Mouse (Mus musculus) testis, adult 2 months (tissue): ENCODE measurements around the gene Ncoa1. TPM values are rescaled to one million over a fixed set of nuclear protein-coding genes. Genes with fewer than 3 reads are reported as not detected.

Experiments
- H3K27ac ChIP-seq: fragments of 200-500 bp; 2 replicates; pipeline ENCODE4 v1.5.1; 2012; ENCODE audit warnings: low read depth, low read length; ENCODE audit not compliant: control insufficient read depth, insufficient read depth
- H3K27me3 ChIP-seq: fragments of 200-500 bp; 2 replicates; pipeline ENCODE4 v1.6.1; 2012; ENCODE audit warnings: mild to moderate bottlenecking, low read length, moderate library complexity; ENCODE audit not compliant: control insufficient read depth, insufficient read depth
- H3K36me3 ChIP-seq: fragments of 200-500 bp; 2 replicates; pipeline ENCODE4 v1.6.1; 2012; ENCODE audit warnings: mild to moderate bottlenecking, low read length; ENCODE audit not compliant: control insufficient read depth, insufficient read depth
- H3K4me1 ChIP-seq: fragments of 200-500 bp; 2 replicates; pipeline ENCODE4 v1.6.1; 2012; ENCODE audit warnings: low read length; ENCODE audit not compliant: control insufficient read depth, insufficient read depth
- H3K4me3 ChIP-seq: fragments of 200-500 bp; 2 replicates; pipeline ENCODE4 v1.5.1; 2012; ENCODE audit warnings: low read depth, mild to moderate bottlenecking, low read length, moderate library complexity, mixed read lengths; ENCODE audit not compliant: control insufficient read depth
- CTCF ChIP-seq: fragments of 200-500 bp; IDR thresholded peaks from 2 replicates; pipeline ENCODE4 v1.5.1; 2012; ENCODE audit warnings: low read depth, mild to moderate bottlenecking, inconsistent platforms, low read length, moderate library complexity; ENCODE audit not compliant: control insufficient read depth, insufficient read depth, insufficient replicate concordance
- POLR2A ChIP-seq: fragments of 200-500 bp; IDR thresholded peaks from 2 replicates; pipeline ENCODE4 v1.6.1; 2012; ENCODE audit warnings: low read depth, mild to moderate bottlenecking, inconsistent platforms, low read length, moderate library complexity; ENCODE audit not compliant: control insufficient read depth
- polyA plus RNA-seq: library from polyadenylated mRNA; depleted of rRNA; stranded (reverse); fragments of >200 nt; gene quantifications from 2 replicates; pipeline ENCODE4 v1.2.3, GENCODE M21; 2012

Gene Ncoa1
- polyA plus RNA-seq, 1 experiment, result 15.3 TPM

DNA sequence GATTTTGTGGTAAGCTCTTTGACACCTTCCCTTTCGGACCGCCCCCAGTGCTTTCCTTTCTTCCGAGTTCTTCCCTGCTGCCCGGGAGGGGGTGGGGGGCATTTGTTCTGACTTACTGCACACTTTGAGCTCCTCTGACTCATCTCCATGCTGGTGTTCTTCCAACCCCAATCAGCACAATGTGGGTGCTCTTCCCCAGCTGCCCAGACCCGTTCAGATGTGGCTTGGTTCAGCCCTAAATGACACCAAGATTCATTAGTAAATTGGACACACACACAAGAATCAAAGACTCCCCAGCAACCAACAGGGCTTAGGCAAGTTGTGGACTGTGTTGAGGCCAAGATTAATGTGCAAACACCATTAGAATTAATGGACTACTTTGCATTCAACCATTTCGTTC lies 30.5 kb upstream of the Ncoa1 start:
- Histone ChIP-seq H3K36me3 (no peaks in the 10 kb centered on the region), H3K4me3 (no peak overlapping the region), H3K4me1 (no peaks in the 10 kb centered on the region; the same call in 1 of the 2 replicates), H3K27me3 (no peaks in the 10 kb centered on the region), H3K27ac (no peak overlapping the region)
- TF ChIP-seq POLR2A (no peak), CTCF (no peak)

DNA sequence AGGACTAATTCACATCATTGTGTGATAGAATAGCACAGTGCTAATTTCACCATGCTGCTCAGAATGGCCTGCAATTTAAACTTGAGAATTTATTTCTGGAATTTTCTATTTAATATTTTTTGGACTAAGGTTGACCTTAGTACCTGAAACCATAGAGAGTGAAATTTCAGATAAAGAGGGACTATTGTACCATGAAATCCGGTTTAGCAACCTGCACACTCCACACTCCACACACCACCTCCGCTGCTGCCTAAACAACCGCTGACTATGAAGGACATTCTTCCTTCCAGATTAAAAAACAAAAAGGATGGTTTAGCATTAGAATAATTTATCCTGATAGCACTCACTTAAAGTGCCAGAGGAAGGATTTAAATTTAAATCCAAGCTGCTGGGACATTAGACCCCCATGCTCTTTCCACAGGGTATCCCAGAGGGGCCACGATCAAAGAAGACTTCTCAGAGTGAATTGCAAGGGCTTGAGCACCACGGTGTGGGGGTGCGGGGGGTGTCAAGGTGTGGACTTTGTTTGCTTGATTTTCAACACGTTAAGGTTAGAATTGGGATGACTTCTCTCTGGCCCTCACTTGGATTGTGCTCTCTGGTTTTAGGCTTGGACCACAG lies 29.9 kb upstream of the Ncoa1 start:
- no peak overlapping the region for H3K4me3 ChIP-seq
- H3K36me3 ChIP-seq, result no peaks in the 10 kb centered on the region
- TF ChIP-seq CTCF (no peak), POLR2A (no peak)
- no peak overlapping the region for H3K27ac ChIP-seq
- H3K4me1 ChIP-seq, result no peaks in the 10 kb centered on the region; the same call in 1 of the 2 replicates
- no peaks in the 10 kb centered on the region for H3K27me3 ChIP-seq

DNA sequence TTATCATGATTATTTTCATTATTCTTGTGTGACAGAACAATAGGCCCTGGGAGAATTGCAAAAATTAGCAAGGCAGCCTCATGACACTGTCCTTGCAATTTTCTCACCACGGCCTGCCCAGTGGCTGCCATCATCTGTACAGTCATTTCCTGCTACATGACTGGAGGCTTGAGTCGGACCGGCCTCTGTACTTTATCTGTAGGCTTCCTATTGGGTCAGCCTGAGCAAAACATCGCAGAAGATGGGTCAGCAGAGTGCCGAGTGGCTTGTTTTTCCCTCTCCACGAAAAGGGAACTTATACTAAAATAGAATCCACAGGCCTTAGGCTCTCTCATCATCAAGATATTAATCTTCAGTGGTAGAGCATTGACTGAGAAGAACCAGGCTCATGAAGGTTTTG lies 28.3 kb upstream of the Ncoa1 start:
- TF ChIP-seq CTCF (no peak), POLR2A (no peak)
- Histone ChIP-seq H3K36me3 (no peaks in the 10 kb centered on the region), H3K27me3 (no peaks in the 10 kb centered on the region), H3K4me3 (no peak overlapping the region), H3K4me1 (no peaks in the 10 kb centered on the region; the same call in 1 of the 2 replicates), H3K27ac (no peak overlapping the region)

DNA sequence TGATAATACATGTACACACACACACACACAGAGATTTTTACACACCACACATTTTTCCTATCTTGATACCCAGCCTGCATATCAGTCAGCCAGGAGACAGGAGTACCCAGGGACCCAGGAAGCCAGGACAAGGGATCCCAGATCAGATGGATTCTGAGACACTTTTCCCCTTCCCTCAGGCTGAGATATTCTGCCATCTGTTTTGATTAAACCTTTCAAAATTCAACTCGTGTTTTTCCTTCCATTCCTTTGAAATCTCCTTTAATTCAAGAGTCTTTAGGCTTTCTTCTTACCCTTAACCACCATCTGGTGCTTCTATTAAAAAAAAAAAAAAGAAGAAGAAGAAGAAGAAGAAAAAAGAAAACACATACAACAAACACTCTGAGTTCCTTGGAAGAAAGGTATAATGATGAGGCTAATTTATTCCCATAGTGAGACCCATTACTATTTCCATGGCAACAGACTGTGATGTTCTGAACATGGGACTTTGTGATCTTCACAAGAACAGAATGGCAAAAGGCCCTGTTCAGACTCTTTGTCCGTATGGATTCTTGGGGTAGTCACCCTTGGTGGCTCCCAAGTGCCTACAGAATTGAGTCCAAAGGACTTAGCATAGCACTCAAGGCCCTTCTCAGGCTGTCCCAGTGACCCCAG lies 26.8 kb upstream of the Ncoa1 start:
- Histone ChIP-seq H3K27me3 (no peaks in the 10 kb centered on the region), H3K36me3 (no peaks in the 10 kb centered on the region), H3K4me3 (no peak overlapping the region), H3K27ac (no peak overlapping the region), H3K4me1 (no peaks in the 10 kb centered on the region; the same call in 1 of the 2 replicates)
- TF ChIP-seq POLR2A (no peak), CTCF (no peak)

DNA sequence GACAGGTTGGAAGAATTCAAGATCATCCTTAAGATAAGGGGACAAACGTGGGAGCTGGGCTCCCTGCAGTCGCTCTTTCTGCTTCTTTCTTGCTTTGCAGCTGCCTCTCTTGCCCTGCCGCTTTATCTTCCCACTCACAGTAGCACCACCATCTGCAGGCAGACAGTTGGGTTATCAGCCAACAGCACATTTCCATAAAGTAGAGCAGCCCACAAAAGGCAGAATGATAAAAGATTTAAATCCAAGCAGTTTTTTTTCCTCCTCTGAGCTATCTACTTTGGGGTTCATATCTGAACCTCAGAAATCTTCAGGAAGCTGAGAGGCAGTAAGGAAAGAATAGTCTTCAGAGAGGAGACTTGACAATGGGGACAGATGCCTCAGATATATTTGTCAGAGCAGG lies 24.9 kb upstream of the Ncoa1 start:
- H3K27me3 ChIP-seq, result no peaks in the 10 kb centered on the region
- no peak for TF ChIP-seq CTCF
- TF ChIP-seq POLR2A, result no peak
- no peak overlapping the region for H3K27ac ChIP-seq
- no peaks in the 10 kb centered on the region for H3K36me3 ChIP-seq
- no peaks in the 10 kb centered on the region; the same call in 1 of the 2 replicates for H3K4me1 ChIP-seq
- H3K4me3 ChIP-seq, result no peak overlapping the region

DNA sequence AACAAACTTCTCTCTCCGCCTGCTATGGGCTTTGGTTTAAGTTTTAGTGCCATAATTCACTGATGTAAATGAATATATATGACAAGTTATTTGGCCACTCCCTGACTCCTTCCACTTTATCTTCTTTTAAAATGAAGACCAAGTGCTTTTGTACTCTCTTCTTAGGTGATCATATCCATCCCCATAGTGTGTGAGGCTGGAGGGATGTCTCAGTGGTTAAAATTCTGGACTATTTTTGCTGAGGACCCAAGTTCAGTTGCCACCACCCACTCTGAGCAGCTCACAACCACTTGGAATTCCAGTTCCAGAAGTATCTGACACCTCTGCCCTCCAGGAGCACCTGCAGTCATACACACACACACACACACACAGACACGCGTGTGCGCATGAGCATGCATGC lies 23.5 kb upstream of the Ncoa1 start:
- Histone ChIP-seq H3K27ac (no peak overlapping the region), H3K27me3 (no peaks in the 10 kb centered on the region), H3K36me3 (no peaks in the 10 kb centered on the region), H3K4me3 (no peak overlapping the region), H3K4me1 (no peaks in the 10 kb centered on the region; the same call in 1 of the 2 replicates)
- TF ChIP-seq POLR2A (no peak), CTCF (no peak)

DNA sequence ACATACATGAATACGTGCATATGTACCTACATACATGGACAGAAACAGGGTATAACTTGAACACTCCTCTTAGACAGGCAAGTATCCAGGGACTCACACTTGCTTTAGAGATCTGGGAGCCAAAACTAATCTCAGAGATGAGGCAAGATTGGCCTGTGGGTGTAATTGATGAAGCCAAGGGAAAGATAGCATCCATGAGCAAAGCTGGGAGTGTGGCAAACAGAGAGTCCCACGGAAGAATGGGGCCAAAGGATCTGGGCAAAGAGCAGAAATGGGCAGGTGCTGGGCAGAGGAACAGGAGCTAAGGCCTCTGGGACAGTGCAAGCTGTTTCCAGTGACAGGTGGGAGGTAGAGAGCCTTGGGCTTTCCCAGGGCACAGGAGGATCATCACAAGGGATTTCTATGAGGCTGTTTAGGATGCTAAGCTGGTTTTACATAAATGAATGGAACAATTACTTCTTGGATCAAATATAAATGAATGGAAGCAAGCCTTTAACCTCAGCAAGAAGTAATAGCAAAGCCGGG lies 22.7 kb upstream of the Ncoa1 start:
- Histone ChIP-seq H3K4me3 (no peak overlapping the region), H3K27ac (no peak overlapping the region), H3K27me3 (no peaks in the 10 kb centered on the region), H3K36me3 (no peaks in the 10 kb centered on the region), H3K4me1 (no peaks in the 10 kb centered on the region; the same call in 1 of the 2 replicates)
- TF ChIP-seq CTCF (no peak), POLR2A (no peak)
